Mouse (Mus musculus): ENCODE data around the gene Uap1l1. TPM values are rescaled to one million over a fixed set of nuclear protein-coding genes. Genes with fewer than 3 reads are reported as not detected.

The Uap1l1 gene
- polyA plus RNA-seq, 1 experiment from 2014 or later: 55.8 TPM

DNA sequence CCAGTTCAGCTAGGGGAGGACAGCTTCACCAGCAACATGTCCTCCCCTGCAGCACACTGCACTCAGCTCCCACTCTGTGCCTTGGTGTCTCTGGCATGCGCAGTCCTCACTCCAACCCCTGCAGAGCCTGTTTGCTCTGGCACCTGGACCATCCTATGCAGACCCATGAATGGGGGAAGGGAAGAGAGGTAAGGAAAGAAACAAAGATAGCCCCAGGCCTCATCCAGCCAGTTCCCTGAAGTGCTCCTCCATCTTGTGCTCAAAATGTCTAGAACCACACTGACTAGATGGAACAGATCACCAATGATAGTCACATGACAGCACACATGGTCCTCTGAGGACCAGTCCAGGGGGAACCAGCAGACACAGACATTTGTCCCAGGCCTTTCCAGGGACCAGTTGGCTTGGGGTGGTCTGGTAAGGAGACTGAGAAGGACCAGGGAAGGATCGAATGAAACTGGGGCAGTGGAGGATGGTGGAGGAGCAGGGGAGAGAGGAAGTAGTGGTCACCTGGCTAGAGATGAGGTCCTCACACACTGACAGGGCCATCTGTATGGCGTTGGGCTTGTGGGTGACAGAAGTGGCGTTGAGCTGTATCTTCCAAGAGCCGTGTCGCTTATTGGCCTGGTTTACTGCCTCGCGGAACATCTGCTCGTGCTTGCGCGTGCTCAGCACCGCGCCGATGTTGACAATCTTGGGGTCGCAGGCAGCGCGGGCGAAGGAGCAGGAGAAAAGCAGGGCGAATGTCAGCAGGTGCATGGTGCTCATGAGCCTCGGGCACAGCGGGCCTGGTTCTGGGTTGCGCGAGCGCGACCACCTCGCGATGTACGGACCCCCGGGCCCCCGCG is 47.1 kb downstream of the Uap1l1 start:
- WGBS (ENCODE audit: missing documents): 11% methylated on average over 31 of the region's 31 CpGs
- H3K36me3 ChIP-seq (ENCODE audit: inconsistent target): no peaks in the 10 kb centered on the region
- no peak overlapping the region for H3K4me3 ChIP-seq (ENCODE audit: inconsistent target)
- no peak overlapping the region for H3K27ac ChIP-seq
- H3K79me2 ChIP-seq (ENCODE audit: inconsistent target): no peaks in the 10 kb centered on the region

DNA sequence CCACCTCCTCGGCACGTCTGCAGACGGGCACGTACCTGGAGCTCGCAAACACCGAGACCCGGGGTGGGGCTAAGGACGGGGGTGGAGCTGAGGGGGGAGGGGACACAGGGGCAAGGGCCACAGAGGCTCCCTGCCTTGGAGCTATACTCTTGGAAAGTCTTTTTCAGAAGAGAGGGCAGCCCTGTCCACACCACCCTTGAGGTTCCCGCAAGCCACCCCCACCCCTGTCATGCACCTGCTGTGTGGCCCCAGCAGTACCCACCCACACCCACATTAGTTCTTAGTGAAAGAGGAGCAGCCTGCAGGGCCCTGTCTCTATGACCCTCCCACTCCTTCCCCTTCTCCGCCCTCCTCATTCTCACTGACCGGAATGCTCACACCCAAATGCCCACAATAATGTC is 54.0 kb downstream of the Uap1l1 start:
- H3K27ac ChIP-seq: no peak overlapping the region
- WGBS (ENCODE audit: missing documents): 8% methylated on average over 10 of the region's 11 CpGs
- H3K4me3 ChIP-seq (ENCODE audit: inconsistent target): no peak overlapping the region
- H3K36me3 ChIP-seq (ENCODE audit: inconsistent target): no peaks in the 10 kb centered on the region
- no peaks in the 10 kb centered on the region for H3K79me2 ChIP-seq (ENCODE audit: inconsistent target)

DNA sequence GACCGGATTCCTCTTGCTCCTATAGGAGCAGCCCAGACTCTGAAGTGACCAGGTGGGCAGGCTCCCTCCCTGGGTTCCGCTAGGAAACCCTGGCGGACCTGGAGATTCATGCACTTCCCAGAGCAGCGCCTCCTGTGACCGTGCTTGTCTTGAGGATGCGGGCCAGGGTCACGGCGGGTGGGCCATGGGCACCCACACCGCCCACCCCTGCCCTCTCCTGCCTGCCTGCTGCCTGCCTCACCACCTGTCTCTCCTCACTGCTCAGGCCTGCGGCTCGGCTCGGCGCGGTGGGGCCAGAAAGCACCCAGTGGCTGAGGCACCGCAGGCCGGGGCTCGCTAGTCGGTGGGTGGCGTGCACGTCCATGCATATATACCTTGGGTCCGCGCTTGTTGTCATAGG is 54.5 kb downstream of the Uap1l1 start:
- H3K79me2 ChIP-seq (ENCODE audit: inconsistent target): no peaks in the 10 kb centered on the region
- no peaks in the 10 kb centered on the region for H3K36me3 ChIP-seq (ENCODE audit: inconsistent target)
- no peak overlapping the region for H3K4me3 ChIP-seq (ENCODE audit: inconsistent target)
- 4% methylated on average over 19 of the region's 22 CpGs for WGBS (ENCODE audit: missing documents)
- no peak overlapping the region for H3K27ac ChIP-seq

DNA sequence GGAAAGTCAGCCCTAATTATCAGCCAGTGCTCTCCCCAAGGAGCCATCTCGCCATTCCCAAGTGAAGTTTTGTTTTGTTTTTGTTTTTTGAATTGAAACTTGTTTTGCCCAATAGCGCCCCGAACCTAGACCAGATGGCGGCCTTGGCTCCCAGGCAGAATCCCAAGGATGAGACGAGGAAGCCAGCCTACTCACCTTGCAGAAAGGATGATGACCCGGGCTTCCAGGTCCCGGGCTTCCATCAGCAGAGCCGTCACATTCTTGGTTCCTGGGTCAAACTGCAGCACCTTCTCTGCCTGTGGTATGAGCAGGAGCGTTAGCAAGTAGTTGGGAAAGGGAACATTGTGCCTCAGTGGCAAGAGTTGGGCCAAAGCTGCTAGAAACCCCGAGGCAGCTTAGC is 55.3 kb downstream of the Uap1l1 start:
- Histone ChIP-seq H3K36me3 (ENCODE audit: inconsistent target) (no peaks in the 10 kb centered on the region), H3K27ac (no peak overlapping the region), H3K79me2 (ENCODE audit: inconsistent target) (no peaks in the 10 kb centered on the region), H3K4me3 (ENCODE audit: inconsistent target) (no peak overlapping the region)
- 54% methylated on average over 10 of the region's 10 CpGs for WGBS (ENCODE audit: missing documents)

Other genes with a start within 250 kb of the Uap1l1 start
- gene Nrarp, start 184.9 kb downstream of the Uap1l1 start, polyA plus RNA-seq (2018): not detected in 3 replicates
- 56.5 to 71.1 TPM (median 57.4 TPM) in 3 replicates for gene Tor4a, start 168.8 kb downstream of the Uap1l1 start, polyA plus RNA-seq (2018)
- gene Nelfb, start 154.2 kb downstream of the Uap1l1 start, polyA plus RNA-seq (2018): 18.9 to 30.4 TPM (median 29.5 TPM) in 3 replicates
- gene Stpg3, start 151.0 kb downstream of the Uap1l1 start, polyA plus RNA-seq (2018): not detected in 3 replicates
- not detected in 3 replicates for gene Fam166a, start 146.9 kb downstream of the Uap1l1 start, polyA plus RNA-seq (2018)
- gene Tubb4b, start 141.0 kb downstream of the Uap1l1 start, polyA plus RNA-seq (2018): 49.1 to 144 TPM (median 76.8 TPM) in 3 replicates
- not detected in 3 replicates for gene Slc34a3, start 131.3 kb downstream of the Uap1l1 start, polyA plus RNA-seq (2018)
- not detected in 3 replicates for gene Rnf224, start 128.9 kb downstream of the Uap1l1 start, polyA plus RNA-seq (2018)
- 0.21 to 0.42 TPM in 2 of 3 replicates, not detected in the other for gene Rnf208, start 123.4 kb downstream of the Uap1l1 start, polyA plus RNA-seq (2018)
- gene Cysrt1, start 123.2 kb downstream of the Uap1l1 start, polyA plus RNA-seq (2018): not detected in 3 replicates
- 3.0 to 6.1 TPM (median 4.7 TPM) in 3 replicates for gene AL732309.1, start 118.8 kb downstream of the Uap1l1 start, polyA plus RNA-seq (2018)
- 5.9 to 17.1 TPM (median 12.4 TPM) in 3 replicates for gene Tmem203, start 110.2 kb downstream of the Uap1l1 start, polyA plus RNA-seq (2018)
- 6.1 to 7.8 TPM (median 6.6 TPM) in 3 replicates for gene Tprn, start 103.1 kb downstream of the Uap1l1 start, polyA plus RNA-seq (2018)
- 26.0 to 60.7 TPM (median 55.7 TPM) in 3 replicates for gene Ssna1, start 93.2 kb downstream of the Uap1l1 start, polyA plus RNA-seq (2018)
- gene Anapc2, start 93.2 kb downstream of the Uap1l1 start, polyA plus RNA-seq (2018): 51.0 to 59.8 TPM (median 54.1 TPM) in 3 replicates
- not detected in 3 replicates for gene Tmem210, start 77.5 kb downstream of the Uap1l1 start, polyA plus RNA-seq (2018)
- not detected in 3 replicates for gene Lrrc26, start 75.8 kb downstream of the Uap1l1 start, polyA plus RNA-seq (2018)
- gene Grin1, start 46.5 kb downstream of the Uap1l1 start, polyA plus RNA-seq (2018): not detected in 3 replicates
- 36.0 to 43.5 TPM (median 43.4 TPM) in 3 replicates for gene Man1b1, start 33.3 kb downstream of the Uap1l1 start, polyA plus RNA-seq (2018)
- 101 to 192 TPM (median 107 TPM) in 3 replicates for gene Dpp7, start 9.3 kb downstream of the Uap1l1 start, polyA plus RNA-seq (2018)
- gene Sapcd2, start 6.6 kb upstream of the Uap1l1 start, polyA plus RNA-seq (2018): 0.13 to 0.73 TPM in 2 of 3 replicates, not detected in the other
- 0.07 TPM in 1 of 3 replicates, not detected in the others for gene Entpd2, start 30.2 kb upstream of the Uap1l1 start, polyA plus RNA-seq (2018)
- 1.2 to 2.9 TPM (median 2.5 TPM) in 3 replicates for gene Npdc1, start 33.7 kb upstream of the Uap1l1 start, polyA plus RNA-seq (2018)
- 1.3 to 2.4 TPM (median 2.2 TPM) in 3 replicates for gene Fut7, start 57.6 kb upstream of the Uap1l1 start, polyA plus RNA-seq (2018)
- 9.5 to 19.7 TPM (median 13.5 TPM) in 3 replicates for gene Abca2, start 63.0 kb upstream of the Uap1l1 start, polyA plus RNA-seq (2018)
- gene Clic3, start 91.2 kb upstream of the Uap1l1 start, polyA plus RNA-seq (2018): not detected in 3 replicates
- gene Paxx, start 95.4 kb upstream of the Uap1l1 start, polyA plus RNA-seq (2018): 6.0 to 12.9 TPM (median 6.4 TPM) in 3 replicates
- gene Ptgds, start 104.4 kb upstream of the Uap1l1 start, polyA plus RNA-seq (2018): not detected in 3 replicates
- gene Lcn12, start 128.2 kb upstream of the Uap1l1 start, polyA plus RNA-seq (2018): not detected in 3 replicates
- 21.9 to 35.3 TPM (median 28.7 TPM) in 3 replicates for gene Fbxw5, start 135.1 kb upstream of the Uap1l1 start, polyA plus RNA-seq (2018)
- 0.14 to 2.1 TPM in 2 of 3 replicates, not detected in the other for gene C8g, start 136.0 kb upstream of the Uap1l1 start, polyA plus RNA-seq (2018)
- gene Traf2, start 181.3 kb upstream of the Uap1l1 start, polyA plus RNA-seq (2018): 6.2 to 13.5 TPM (median 12.4 TPM) in 3 replicates
- gene Edf1, start 192.2 kb upstream of the Uap1l1 start, polyA plus RNA-seq (2018): 258 to 279 TPM (median 262 TPM) in 3 replicates
- 0.04 to 0.60 TPM (median 0.15 TPM) in 3 replicates for gene Mamdc4, start 209.2 kb upstream of the Uap1l1 start, polyA plus RNA-seq (2018)
- gene Phpt1, start 209.5 kb upstream of the Uap1l1 start, polyA plus RNA-seq (2018): 9.0 to 13.7 TPM (median 13.0 TPM) in 3 replicates
- 0.07 to 0.50 TPM (median 0.26 TPM) in 3 replicates for gene Ajm1, start 216.1 kb upstream of the Uap1l1 start, polyA plus RNA-seq (2018)
- gene Rabl6, start 242.8 kb upstream of the Uap1l1 start, polyA plus RNA-seq (2018): 48.4 to 64.3 TPM (median 52.1 TPM) in 3 replicates

Data from macrophage (primary cell).